Mouse (Mus musculus) left cerebral cortex, postnatal 36 days (tissue): ENCODE data around the gene Tmem223. TPM values are rescaled to one million over a fixed set of nuclear protein-coding genes. Genes with fewer than 3 reads are reported as not detected.

Source experiments
- DNase-seq, 2 experiments: peaks; one replicate each; pipeline ENCODE4 v3.0.0; 2021 to 2022; ENCODE audit warnings: low spot score in 2 of 2, mixed read lengths in 1 of 2
- intact Hi-C: fragments of 180-260 bp; cut with DNase I; formaldehyde crosslinking; loops from one replicate; pipeline ENCODE4 v1.15.1; 2025
- microRNA-seq: library from miRNA; unstranded; fragments of <30 nt; microRNA quantifications from one replicate; pipeline ENCODE4 v1.2.0, GENCODE M21; 2022
- total RNA-seq, 2 experiments: library from RNA; stranded (reverse); gene quantifications; 2 replicates each; pipeline ENCODE4 v1.2.3; 2021

The Tmem223 gene
- total RNA-seq, 2 experiments from 2014 or later = 68.5 to 75.9 TPM

- peak; percentile 86 to 89 for DNase-seq
- intact Hi-C loops = no loop called here
Measured at GRCm38 (mm10) chr19:8798264-8798946, 27.6 kb downstream of the Tmem223 start, which contains the start of gene Polr2g. Polr2g (minus strand) TSS chr19:8798577.

- no peak for DNase-seq
- intact Hi-C loops = no loop called here
Measured at GRCm38 (mm10) chr19:8798947-8799315, 28.1 kb downstream of the Tmem223 start.

- DNase-seq = peak; percentile 95
- intact Hi-C loops = no loop called here
Measured at GRCm38 (mm10) chr19:8802130-8802821, 31.5 kb downstream of the Tmem223 start, which contains the start of gene Zbtb3. Zbtb3 (plus strand) TSS chr19:8802555.

GRCm38 (mm10) chr19:8803204-8803780 lies 32.5 kb downstream of the Tmem223 start:
- DNase-seq = no peak
- intact Hi-C loops = no loop called here

GRCm38 (mm10) chr19:8803879-8804660 lies 33.3 kb downstream of the Tmem223 start:
- no peak for DNase-seq
- intact Hi-C loops = no loop called here

- intact Hi-C loops = no loop called here
- no peak for DNase-seq
Measured at GRCm38 (mm10) chr19:8806810-8807209, 36.0 kb downstream of the Tmem223 start.

- intact Hi-C loops = no loop called here
- no peak for DNase-seq
Measured at GRCm38 (mm10) chr19:8815812-8816211, 45.0 kb downstream of the Tmem223 start.

GRCm38 (mm10) chr19:8817001-8817400 lies 46.2 kb downstream of the Tmem223 start:
- intact Hi-C loops = no loop called here
- no peak for DNase-seq

GRCm38 (mm10) chr19:8818301-8818798 lies 47.6 kb downstream of the Tmem223 start:
- no peak for DNase-seq
- intact Hi-C loops = no loop called here

- intact Hi-C loops = no loop called here
- peak; percentile 96 for DNase-seq
Measured at GRCm38 (mm10) chr19:8818801-8819595, 48.2 kb downstream of the Tmem223 start, which contains the start of gene Ttc9c. Ttc9c (minus strand) TSS chr19:8819333.

GRCm38 (mm10) chr19:8819596-8820423 lies 49.0 kb downstream of the Tmem223 start, which contains the start of gene Hnrnpul2:
Hnrnpul2 (plus strand) TSS chr19:8820010.
- DNase-seq = peak; percentile 99
- intact Hi-C loops = loop anchor here (2.0 to 5.0 kb wide), 2 partner anchors 19 to 48 kb away; partner anchors contain the start of genes Gng3, Tmem179b and Tmem223

- intact Hi-C loops = loop anchor here (2.0 to 5.0 kb wide), 2 partner anchors 18 to 48 kb away; partner anchors contain the start of genes Gng3, Tmem179b and Tmem223
- no peak for DNase-seq
Measured at GRCm38 (mm10) chr19:8820424-8820956, 49.7 kb downstream of the Tmem223 start.

GRCm38 (mm10) chr19:8821146-8821545 lies 50.4 kb downstream of the Tmem223 start:
- intact Hi-C loops = loop anchor here (2.0 to 5.0 kb wide), 2 partner anchors 18 to 49 kb away; partner anchors contain the start of genes Gng3, Tmem179b and Tmem223
- no peak for DNase-seq

Small RNA genes lying within 50 kb of the gene (microRNA-seq; reads per million reads assigned to microRNA genes)
- gene Mir6992 = not detected

Other genes starting within 250 kb of the Tmem223 start
- 10 to 100 TPM; 10.7 to 14.3 TPM for gene Slc22a8, start 179.7 kb upstream of the Tmem223 start, total RNA-seq
- gene Slc22a6, start 153.0 kb upstream of the Tmem223 start, total RNA-seq = 1 to 10 TPM; 5.0 to 6.0 TPM
- gene Chrm1, start 107.2 kb upstream of the Tmem223 start, total RNA-seq = 100 to 1,000 TPM; 157 to 166 TPM
- 100 to 1,000 TPM; 151 to 173 TPM for gene Slc3a2, start 47.6 kb upstream of the Tmem223 start, total RNA-seq
- 10 to 100 TPM; 50.8 to 55.2 TPM for gene Wdr74, start 35.2 kb upstream of the Tmem223 start, total RNA-seq
- gene 1700092M07Rik, start 30.3 kb upstream of the Tmem223 start, total RNA-seq = 1 to 10 TPM in 1 of 2 experiments, not detected in 1; 3.4 TPM
- 10 to 100 TPM; 57.9 to 81.8 TPM for gene Stx5a, start 29.6 kb upstream of the Tmem223 start, total RNA-seq
- 10 to 100 TPM; 68.5 to 99.7 TPM for gene Nxf1, start 13.9 kb upstream of the Tmem223 start, total RNA-seq
- gene Tmem179b, start 3.5 kb downstream of the Tmem223 start, total RNA-seq = 10 to 100 TPM in 1 of 2 experiments, 1 to 10 TPM in 1; 8.9 to 11.0 TPM
- gene Taf6l, start 15.4 kb downstream of the Tmem223 start, total RNA-seq = 10 to 100 TPM; 12.5 to 14.4 TPM
- gene Polr2g, start 27.6 kb downstream of the Tmem223 start, total RNA-seq = 100 to 1,000 TPM; 102 to 107 TPM
- 1 to 10 TPM; 4.9 to 6.3 TPM for gene Zbtb3, start 31.6 kb downstream of the Tmem223 start, total RNA-seq
- 10 to 100 TPM; 33.1 to 33.3 TPM for gene Ttc9c, start 48.3 kb downstream of the Tmem223 start, total RNA-seq
- 100 to 1,000 TPM; 110 to 118 TPM for gene Hnrnpul2, start 49.0 kb downstream of the Tmem223 start, total RNA-seq
- not detected for gene AC129217.1, start 58.8 kb downstream of the Tmem223 start, total RNA-seq
- 100 to 1,000 TPM; 118 TPM for gene Bscl2, start 66.5 kb downstream of the Tmem223 start, total RNA-seq
- gene Gng3, start 68.2 kb downstream of the Tmem223 start, total RNA-seq = 100 to 1,000 TPM; 190 to 230 TPM
- gene Lrrn4cl, start 79.8 kb downstream of the Tmem223 start, total RNA-seq = 1 to 10 TPM; 1.3 to 1.6 TPM
- 100 to 1,000 TPM in 1 of 2 experiments, 10 to 100 TPM in 1; 92.2 to 101 TPM for gene Ubxn1, start 100.5 kb downstream of the Tmem223 start, total RNA-seq
- 10 to 100 TPM; 32.1 to 39.8 TPM for gene Uqcc3, start 109.9 kb downstream of the Tmem223 start, total RNA-seq
- gene Lbhd1, start 112.7 kb downstream of the Tmem223 start, total RNA-seq = 1 to 10 TPM; 4.8 to 5.0 TPM
- gene Gm49403, start 112.9 kb downstream of the Tmem223 start, total RNA-seq = not detected
- gene 1810009A15Rik, start 117.9 kb downstream of the Tmem223 start, total RNA-seq = 10 to 100 TPM; 21.6 to 26.6 TPM
- gene Gm49416, start 117.9 kb downstream of the Tmem223 start, total RNA-seq = 1 to 10 TPM in 1 of 2 experiments, not detected in 1; 7.6 TPM
- 10 to 100 TPM; 22.4 to 25.3 TPM for gene Ints5, start 122.0 kb downstream of the Tmem223 start, total RNA-seq
- 100 to 1,000 TPM in 1 of 2 experiments, 10 to 100 TPM in 1; 95.3 to 102 TPM for gene Ganab, start 127.1 kb downstream of the Tmem223 start, total RNA-seq
- 100 to 1,000 TPM; 167 to 187 TPM for gene B3gat3, start 149.4 kb downstream of the Tmem223 start, total RNA-seq
- 1 to 10 TPM; 7.0 to 7.2 TPM for gene Rom1, start 158.4 kb downstream of the Tmem223 start, total RNA-seq
- gene Eml3, start 158.6 kb downstream of the Tmem223 start, total RNA-seq = 10 to 100 TPM in 1 of 2 experiments, 1 to 10 TPM in 1; 9.6 to 12.6 TPM
- gene Mta2, start 170.9 kb downstream of the Tmem223 start, total RNA-seq = 10 to 100 TPM; 43.9 to 52.0 TPM
- gene Tut1, start 182.9 kb downstream of the Tmem223 start, total RNA-seq = 10 to 100 TPM; 17.5 to 21.5 TPM
- gene Eef1g, start 196.0 kb downstream of the Tmem223 start, total RNA-seq = 100 to 1,000 TPM; 219 to 232 TPM
- 10 to 100 TPM; 16.6 to 32.1 TPM for gene Ahnak, start 218.3 kb downstream of the Tmem223 start, total RNA-seq